Mouse (Mus musculus): ENCODE results near the gene Slc25a12. TPM values are rescaled to one million over a fixed set of nuclear protein-coding genes. Genes with fewer than 3 reads are reported as not detected.

The Slc25a12 gene
- polyA plus RNA-seq, 1 experiment from 2014 or later = 28.3 TPM

DNA sequence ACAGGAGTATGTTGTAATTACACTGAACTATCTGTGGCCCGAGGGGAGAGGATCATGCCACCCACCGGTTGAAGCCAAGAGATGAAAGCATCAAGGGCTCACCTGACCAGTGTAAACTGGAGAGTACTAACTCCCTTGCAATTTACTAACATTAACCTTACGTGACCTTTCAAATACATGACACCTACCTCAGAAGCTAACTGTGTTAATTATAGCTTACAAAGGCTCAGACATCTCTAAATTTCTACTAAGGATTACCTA is 15.9 kb downstream of the Slc25a12 start:
- H3K27ac ChIP-seq (ENCODE audit: low read length) = no peak overlapping the region
- no peak overlapping the region for H3K9ac ChIP-seq (ENCODE audit: low read depth, low read length)
- H3K4me1 ChIP-seq (ENCODE audit: control insufficient read depth, insufficient read depth, low read length) = no peaks in the 10 kb centered on the region
- no peak for ATAC-seq
- no peak overlapping the region for H3K4me3 ChIP-seq (ENCODE audit: low read length)
- WGBS = 85% methylated on average over 3 of the region's 3 CpGs
- no peak overlapping the region; the same call in 1 of the 2 replicates for H3K4me2 ChIP-seq (ENCODE audit: low read depth, low read length)
- H3K36me3 ChIP-seq (ENCODE audit: control insufficient read depth, insufficient read depth, low read length) = no peaks in the 10 kb centered on the region
- no peaks in the 10 kb centered on the region for H3K27me3 ChIP-seq (replicated peaks; ENCODE audit: control insufficient read depth, insufficient read depth, low read length)
- no peaks in the 10 kb centered on the region for H3K9me3 ChIP-seq (ENCODE audit: control insufficient read depth, low read length)

DNA sequence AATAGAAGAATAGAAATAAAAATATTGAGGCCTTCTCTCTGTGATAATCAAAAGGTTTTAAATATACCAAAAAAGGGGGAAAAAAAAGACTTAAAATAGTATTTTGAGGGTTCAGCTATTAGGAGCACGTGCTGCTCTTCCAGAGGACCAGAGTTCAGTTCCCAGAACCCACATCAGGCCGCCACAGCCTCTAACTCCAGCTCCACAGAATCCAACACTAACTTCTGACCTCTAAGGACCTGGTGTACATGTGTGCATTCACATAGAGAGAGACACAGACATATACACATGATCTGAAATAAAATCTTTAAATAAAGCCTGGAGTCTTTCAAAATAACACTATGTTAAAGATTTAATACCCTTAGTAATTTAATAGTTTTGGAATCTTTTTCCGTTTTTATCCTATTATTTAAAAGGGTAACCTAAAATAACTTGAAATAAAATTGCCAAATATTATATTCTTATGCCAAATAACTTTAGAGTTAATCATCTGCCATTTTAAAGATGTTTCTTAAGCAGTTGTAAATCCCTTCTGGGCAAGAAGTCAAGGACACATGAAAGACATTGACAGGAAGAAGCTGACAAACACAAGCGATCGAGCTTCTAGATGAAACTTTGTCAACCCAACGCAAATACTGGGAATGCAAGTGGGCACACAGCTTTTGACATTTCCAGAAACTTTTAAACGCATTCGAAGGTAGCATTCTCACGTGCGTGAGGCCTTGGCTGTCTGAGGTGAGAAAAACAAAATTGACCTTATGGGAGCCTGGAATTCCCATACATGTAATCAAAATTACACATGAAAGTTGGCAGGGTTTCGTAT is 16.4 kb downstream of the Slc25a12 start:
- Histone ChIP-seq H3K9ac (ENCODE audit: low read depth, low read length) (no peak overlapping the region), H3K4me2 (ENCODE audit: low read depth, low read length) (no peak overlapping the region; the same call in 1 of the 2 replicates), H3K27me3 (replicated peaks; ENCODE audit: control insufficient read depth, insufficient read depth, low read length) (no peaks in the 10 kb centered on the region), H3K4me3 (ENCODE audit: low read length) (no peak overlapping the region), H3K9me3 (ENCODE audit: control insufficient read depth, low read length) (no peaks in the 10 kb centered on the region), H3K4me1 (ENCODE audit: control insufficient read depth, insufficient read depth, low read length) (no peaks in the 10 kb centered on the region), H3K36me3 (ENCODE audit: control insufficient read depth, insufficient read depth, low read length) (no peaks in the 10 kb centered on the region), H3K27ac (ENCODE audit: low read length) (no peak overlapping the region)
- 90% methylated on average over 11 of the region's 11 CpGs for WGBS
- ATAC-seq = no peak

DNA sequence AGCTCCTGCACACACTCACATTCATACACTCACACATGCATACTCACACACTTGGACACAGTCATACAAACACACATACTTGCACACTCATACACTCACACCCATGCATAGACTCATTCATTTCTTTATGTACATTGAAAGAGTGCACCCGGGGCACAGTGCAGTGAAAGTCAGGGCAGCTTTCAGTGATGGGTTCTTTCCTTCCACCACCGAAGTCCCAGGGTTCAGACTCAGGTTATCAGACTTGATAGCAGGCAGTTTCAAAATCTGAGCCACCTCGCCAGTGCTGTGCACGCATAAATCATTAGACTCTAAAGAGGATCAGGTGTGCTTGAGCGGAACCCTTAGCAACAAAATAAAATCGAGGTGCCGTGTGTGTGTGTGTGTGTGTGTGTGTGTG is 17.4 kb downstream of the Slc25a12 start:
- Histone ChIP-seq H3K9ac (ENCODE audit: low read depth, low read length) (no peak overlapping the region), H3K9me3 (ENCODE audit: control insufficient read depth, low read length) (no peaks in the 10 kb centered on the region), H3K27me3 (replicated peaks; ENCODE audit: control insufficient read depth, insufficient read depth, low read length) (no peaks in the 10 kb centered on the region), H3K4me1 (ENCODE audit: control insufficient read depth, insufficient read depth, low read length) (no peaks in the 10 kb centered on the region), H3K4me3 (ENCODE audit: low read length) (no peak overlapping the region), H3K4me2 (ENCODE audit: low read depth, low read length) (no peak overlapping the region), H3K27ac (ENCODE audit: low read length) (no peak overlapping the region), H3K36me3 (ENCODE audit: control insufficient read depth, insufficient read depth, low read length) (no peaks in the 10 kb centered on the region)
- 68% methylated on average over 7 of the region's 7 CpGs for WGBS
- ATAC-seq = no peak

DNA sequence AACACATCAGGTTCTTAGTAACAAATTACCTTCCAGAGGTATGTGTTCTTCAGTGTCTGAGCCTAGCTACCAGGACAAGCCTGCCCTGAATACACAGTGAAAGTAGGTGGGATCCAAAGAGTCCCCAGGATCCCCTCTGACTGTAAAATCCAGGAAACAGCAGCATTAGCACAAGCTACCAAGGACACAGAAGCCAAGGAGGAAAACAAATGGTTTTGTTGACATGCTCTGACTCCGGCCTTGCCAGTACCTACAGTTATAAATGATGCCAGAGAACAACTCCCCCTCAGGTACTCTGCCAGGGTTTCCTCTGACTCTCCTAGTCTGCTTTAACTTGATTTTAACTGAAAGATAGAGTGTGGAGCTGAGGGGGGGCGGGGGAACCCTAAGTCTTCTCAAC is 18.0 kb downstream of the Slc25a12 start:
- Histone ChIP-seq H3K9ac (ENCODE audit: low read depth, low read length) (no peak overlapping the region), H3K36me3 (ENCODE audit: control insufficient read depth, insufficient read depth, low read length) (no peaks in the 10 kb centered on the region), H3K4me2 (ENCODE audit: low read depth, low read length) (no peak overlapping the region), H3K27ac (ENCODE audit: low read length) (no peak overlapping the region), H3K4me3 (ENCODE audit: low read length) (no peak overlapping the region), H3K27me3 (replicated peaks; ENCODE audit: control insufficient read depth, insufficient read depth, low read length) (no peaks in the 10 kb centered on the region), H3K9me3 (ENCODE audit: control insufficient read depth, low read length) (no peaks in the 10 kb centered on the region), H3K4me1 (ENCODE audit: control insufficient read depth, insufficient read depth, low read length) (no peaks in the 10 kb centered on the region)
- no peak for ATAC-seq
- WGBS = 71% methylated on average over 2 of the region's 2 CpGs

DNA sequence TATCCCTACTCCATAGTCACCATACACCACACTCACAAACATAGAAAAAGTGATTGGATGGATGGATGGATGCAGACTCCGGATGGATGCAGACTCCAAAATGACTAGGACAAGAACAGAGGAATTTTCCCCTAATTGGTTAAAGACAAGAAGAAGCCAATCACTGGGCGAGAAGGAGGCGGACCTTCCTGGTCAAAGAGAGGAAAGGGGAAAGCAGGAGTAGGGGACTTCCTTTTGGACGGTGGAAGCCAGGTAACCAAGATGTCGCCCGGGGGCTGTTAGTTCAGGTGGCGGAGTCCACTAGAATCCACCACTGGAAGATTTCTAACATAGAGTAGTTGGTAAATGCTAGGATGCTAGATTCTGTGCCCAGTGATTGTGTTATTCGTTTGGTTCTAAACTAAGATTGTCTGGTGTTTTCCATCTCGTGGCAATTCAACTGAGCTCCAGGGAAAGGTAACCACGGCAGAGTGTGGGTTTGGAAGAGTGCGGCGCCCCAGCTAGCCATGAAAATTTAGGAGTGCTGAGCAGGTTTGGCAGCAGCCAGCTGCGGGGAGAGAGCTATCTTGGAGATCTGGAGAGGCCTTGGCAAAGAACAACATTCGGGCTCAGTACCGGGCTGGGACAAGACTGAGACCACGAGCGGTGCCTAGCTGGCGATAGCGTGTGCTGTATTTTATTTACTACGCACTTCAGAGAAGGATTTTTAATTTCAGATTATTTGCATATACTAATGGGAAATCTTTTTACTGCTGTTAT is 19.6 kb downstream of the Slc25a12 start:
- 94% methylated on average over 20 of the region's 20 CpGs for WGBS
- Histone ChIP-seq H3K4me3 (ENCODE audit: low read length) (no peak overlapping the region), H3K36me3 (ENCODE audit: control insufficient read depth, insufficient read depth, low read length) (no peaks in the 10 kb centered on the region), H3K4me1 (ENCODE audit: control insufficient read depth, insufficient read depth, low read length) (no peaks in the 10 kb centered on the region), H3K9ac (ENCODE audit: low read depth, low read length) (no peak overlapping the region), H3K9me3 (ENCODE audit: control insufficient read depth, low read length) (0 out of 2 replicates have a peak, but pooled peaks cover 3% of the 10 kb centered on the region), H3K27ac (ENCODE audit: low read length) (no peak overlapping the region), H3K27me3 (replicated peaks; ENCODE audit: control insufficient read depth, insufficient read depth, low read length) (no peaks in the 10 kb centered on the region), H3K4me2 (ENCODE audit: low read depth, low read length) (no peak overlapping the region)
- no peak for ATAC-seq

DNA sequence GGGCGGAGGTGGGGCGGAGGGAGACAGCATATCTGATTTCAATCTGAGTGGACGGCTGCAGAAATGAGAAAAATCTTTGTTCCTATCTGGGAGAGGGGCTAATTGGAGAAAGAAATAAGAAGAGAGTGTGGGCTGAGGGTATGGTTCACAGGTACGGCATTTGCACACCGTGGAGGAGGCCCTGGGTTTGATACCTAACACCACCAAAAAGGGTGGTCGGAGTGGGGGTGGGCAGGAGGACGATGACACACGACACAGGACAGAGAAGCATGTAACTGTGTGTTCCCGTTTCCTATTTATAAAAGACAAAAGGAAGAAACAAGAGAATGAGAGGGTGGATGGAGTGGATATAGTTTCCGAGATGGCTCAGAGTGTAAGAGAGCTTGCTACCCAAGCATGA is 20.4 kb downstream of the Slc25a12 start:
- Histone ChIP-seq H3K36me3 (ENCODE audit: control insufficient read depth, insufficient read depth, low read length) (no peaks in the 10 kb centered on the region), H3K9me3 (ENCODE audit: control insufficient read depth, low read length) (0 out of 2 replicates have a peak, but pooled peaks cover 3% of the 10 kb centered on the region), H3K27me3 (replicated peaks; ENCODE audit: control insufficient read depth, insufficient read depth, low read length) (no peaks in the 10 kb centered on the region), H3K9ac (ENCODE audit: low read depth, low read length) (no peak overlapping the region), H3K4me1 (ENCODE audit: control insufficient read depth, insufficient read depth, low read length) (no peaks in the 10 kb centered on the region), H3K4me3 (ENCODE audit: low read length) (no peak overlapping the region), H3K4me2 (ENCODE audit: low read depth, low read length) (no peak overlapping the region), H3K27ac (ENCODE audit: low read length) (no peak overlapping the region)
- no peak for ATAC-seq
- 90% methylated on average over 10 of the region's 10 CpGs for WGBS

DNA sequence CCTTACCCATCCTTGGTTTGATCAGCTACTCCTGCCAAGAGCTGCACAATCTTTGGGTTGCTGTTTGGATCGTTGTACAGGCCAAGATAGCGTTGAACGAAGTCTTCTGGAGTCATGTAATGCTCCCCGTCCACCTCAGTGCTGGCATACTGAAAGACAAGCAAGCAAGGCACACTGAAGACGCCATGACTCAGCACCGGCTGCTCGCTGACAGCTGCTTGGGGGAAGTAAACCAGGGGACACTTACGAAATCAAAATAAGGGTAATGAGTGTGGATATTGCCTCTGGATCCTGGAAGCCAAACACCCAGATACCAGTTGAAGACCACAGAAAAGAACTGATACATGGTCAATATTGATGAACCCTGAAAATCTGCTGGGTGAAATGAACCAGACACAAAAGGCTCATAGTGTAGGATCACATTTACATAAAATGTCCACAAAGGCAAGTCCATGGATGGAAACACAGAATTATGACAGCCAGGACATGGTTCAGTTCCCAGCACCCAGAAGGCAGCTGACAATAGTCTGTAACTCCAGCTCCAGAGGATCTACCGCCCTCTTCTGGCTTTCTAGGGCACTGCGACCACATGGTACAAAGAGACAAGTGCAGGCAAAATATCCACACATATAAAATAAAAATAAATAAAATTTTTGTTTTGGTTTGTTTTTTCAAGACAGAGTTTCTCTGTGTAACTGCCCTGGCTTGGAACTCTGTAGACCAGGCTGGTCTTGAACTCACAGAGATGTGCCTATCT is 23.5 kb downstream of the Slc25a12 start:
- no peak for ATAC-seq
- Histone ChIP-seq H3K9ac (ENCODE audit: low read depth, low read length) (no peak overlapping the region), H3K9me3 (ENCODE audit: control insufficient read depth, low read length) (0 out of 2 replicates have a peak, but pooled peaks cover 3% of the 10 kb centered on the region), H3K36me3 (ENCODE audit: control insufficient read depth, insufficient read depth, low read length) (no peaks in the 10 kb centered on the region), H3K4me1 (ENCODE audit: control insufficient read depth, insufficient read depth, low read length) (no peaks in the 10 kb centered on the region), H3K4me2 (ENCODE audit: low read depth, low read length) (no peak overlapping the region), H3K4me3 (ENCODE audit: low read length) (no peak overlapping the region), H3K27ac (ENCODE audit: low read length) (no peak overlapping the region), H3K27me3 (replicated peaks; ENCODE audit: control insufficient read depth, insufficient read depth, low read length) (no peaks in the 10 kb centered on the region)
- WGBS = 94% methylated on average over 10 of the region's 10 CpGs

DNA sequence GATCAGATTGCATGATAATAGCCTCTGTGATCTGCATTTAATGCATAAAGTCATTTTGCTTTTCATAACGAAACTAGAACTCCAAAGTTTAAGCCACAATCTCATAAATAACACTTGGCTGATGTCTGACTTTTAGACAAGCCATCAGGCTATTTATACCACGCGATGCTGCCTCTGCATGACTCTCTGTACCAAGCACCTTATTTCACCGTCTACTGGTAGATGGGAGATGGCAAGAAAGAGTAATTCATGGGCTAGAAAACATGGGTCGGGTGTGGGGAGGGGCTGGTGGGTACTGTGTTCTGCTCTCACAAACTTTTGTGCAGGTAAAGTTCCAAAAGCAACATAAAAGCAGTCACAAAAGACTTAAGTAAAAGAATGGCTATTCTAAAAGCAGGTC is 27.4 kb downstream of the Slc25a12 start:
- H3K4me3 ChIP-seq (ENCODE audit: low read length) = no peak overlapping the region
- H3K9me3 ChIP-seq (ENCODE audit: control insufficient read depth, low read length) = 0 out of 2 replicates have a peak, but pooled peaks cover 3% of the 10 kb centered on the region
- no peak overlapping the region for H3K27ac ChIP-seq (ENCODE audit: low read length)
- no peaks in the 10 kb centered on the region for H3K4me1 ChIP-seq (ENCODE audit: control insufficient read depth, insufficient read depth, low read length)
- no peak overlapping the region for H3K9ac ChIP-seq (ENCODE audit: low read depth, low read length)
- WGBS = 84% methylated on average over 5 of the region's 5 CpGs
- H3K36me3 ChIP-seq (ENCODE audit: control insufficient read depth, insufficient read depth, low read length) = no peaks in the 10 kb centered on the region
- no peak overlapping the region for H3K4me2 ChIP-seq (ENCODE audit: low read depth, low read length)
- no peak for ATAC-seq
- H3K27me3 ChIP-seq (replicated peaks; ENCODE audit: control insufficient read depth, insufficient read depth, low read length) = no peaks in the 10 kb centered on the region

DNA sequence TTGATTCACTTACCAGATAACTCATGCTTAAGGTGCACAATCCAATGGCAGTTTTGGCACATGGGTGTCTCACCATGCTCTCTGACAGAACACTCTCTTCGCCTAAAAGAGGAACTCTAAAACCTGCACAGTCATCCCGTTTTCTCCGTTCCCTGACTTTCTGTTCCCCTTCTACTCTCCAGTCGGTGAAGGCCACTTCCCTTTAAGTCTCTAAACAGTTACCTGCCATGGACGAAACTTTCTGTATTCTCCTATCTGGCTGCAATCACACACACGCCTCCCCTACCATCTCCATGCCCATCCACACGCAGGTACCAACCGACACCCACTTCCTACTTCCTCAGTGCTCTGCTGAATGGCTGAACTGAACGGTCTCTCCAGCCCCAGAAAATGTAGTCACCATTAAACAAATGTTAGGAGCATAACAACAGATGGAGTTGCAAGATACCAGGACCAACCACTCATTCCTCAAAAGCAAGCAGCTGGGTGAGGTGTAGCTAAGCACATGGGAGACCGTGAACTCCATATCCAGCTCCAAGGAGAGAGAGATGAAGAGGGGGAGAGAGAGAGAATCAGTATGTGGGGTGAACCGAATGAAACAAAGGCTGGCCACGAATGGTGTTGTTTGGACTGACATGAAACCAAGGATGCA is 29.3 kb downstream of the Slc25a12 start:
- Histone ChIP-seq H3K9me3 (ENCODE audit: control insufficient read depth, low read length) (no peaks in the 10 kb centered on the region), H3K9ac (ENCODE audit: low read depth, low read length) (no peak overlapping the region), H3K27ac (ENCODE audit: low read length) (no peak overlapping the region), H3K4me1 (ENCODE audit: control insufficient read depth, insufficient read depth, low read length) (no peaks in the 10 kb centered on the region), H3K4me2 (ENCODE audit: low read depth, low read length) (no peak overlapping the region), H3K27me3 (replicated peaks; ENCODE audit: control insufficient read depth, insufficient read depth, low read length) (no peaks in the 10 kb centered on the region), H3K4me3 (ENCODE audit: low read length) (no peak overlapping the region), H3K36me3 (ENCODE audit: control insufficient read depth, insufficient read depth, low read length) (no peaks in the 10 kb centered on the region)
- WGBS = 77% methylated on average over 12 of the region's 12 CpGs
- no peak for ATAC-seq
